Mouse (Mus musculus): ENCODE data around the gene Tctex1d1.

- TF ChIP-seq CTCF (IDR thresholded peaks at IDR 0.05; ENCODE audit: low read depth) (no peak), EP300 (IDR thresholded peaks at IDR 0.05; ENCODE audit: low read depth) (no peak)
These were observed 7.2 kb upstream of the Tctex1d1 start for GRCm38 (mm10) chr4:102971159-102971558.
